Mouse (Mus musculus) left cerebral cortex, adult 18-20 months (tissue): ENCODE measurements around the gene Mpz. TPM values are rescaled to one million over a fixed set of nuclear protein-coding genes. Genes with fewer than 3 reads are reported as not detected.

Source experiments
- total RNA-seq, 2 experiments: library from RNA; stranded (reverse); gene quantifications; 2 replicates each; pipeline ENCODE4 v1.2.3; 2021

The Mpz gene
- total RNA-seq, 2 experiments from 2014 or later: not detected

Other genes starting within 250 kb of the Mpz start
- gene Fcrlb, start 237.8 kb upstream of the Mpz start, total RNA-seq: under 1 TPM; 0.45 to 0.77 TPM
- gene Fcrla, start 223.1 kb upstream of the Mpz start, total RNA-seq: not detected
- gene Fcgr2b, start 174.2 kb upstream of the Mpz start, total RNA-seq: 1 to 10 TPM; 4.5 to 5.3 TPM
- not detected for gene Fcgr4, start 131.8 kb upstream of the Mpz start, total RNA-seq
- 10 to 100 TPM; 11.1 to 13.2 TPM for gene Fcgr3, start 85.8 kb upstream of the Mpz start, total RNA-seq
- gene Cfap126, start 36.8 kb upstream of the Mpz start, total RNA-seq: under 1 TPM in 1 of 2 experiments, not detected in 1; 0.79 TPM
- gene Sdhc, start 108 bp upstream of the Mpz start, total RNA-seq: 100 to 1,000 TPM; 195 to 207 TPM
- gene Pcp4l1, start 45.6 kb downstream of the Mpz start, total RNA-seq: 100 to 1,000 TPM; 114 to 132 TPM
- gene Nr1i3, start 63.3 kb downstream of the Mpz start, total RNA-seq: under 1 TPM; 0.12 to 0.14 TPM
- 10 to 100 TPM; 84.2 to 90.5 TPM for gene Tomm40l, start 71.8 kb downstream of the Mpz start, total RNA-seq
- 1 to 10 TPM; 1.8 to 3.1 TPM for gene Apoa2, start 74.3 kb downstream of the Mpz start, total RNA-seq
- 10 to 100 TPM; 13.7 to 14.7 TPM for gene Fcer1g, start 83.7 kb downstream of the Mpz start, total RNA-seq
- 1 to 10 TPM; 5.9 to 8.9 TPM for gene Adamts4, start 99.7 kb downstream of the Mpz start, total RNA-seq
- gene Ndufs2, start 100.7 kb downstream of the Mpz start, total RNA-seq: 100 to 1,000 TPM; 280 to 286 TPM
- gene B4galt3, start 119.6 kb downstream of the Mpz start, total RNA-seq: 10 to 100 TPM; 64.3 to 71.8 TPM
- 10 to 100 TPM; 26.9 to 27.8 TPM for gene Ppox, start 130.5 kb downstream of the Mpz start, total RNA-seq
- gene Usp21, start 137.3 kb downstream of the Mpz start, total RNA-seq: 10 to 100 TPM; 54.5 to 63.0 TPM
- gene Ufc1, start 144.3 kb downstream of the Mpz start, total RNA-seq: 100 to 1,000 TPM; 104 to 112 TPM
- gene Dedd, start 178.4 kb downstream of the Mpz start, total RNA-seq: 10 to 100 TPM; 43.7 to 43.9 TPM
- 10 to 100 TPM; 43.3 to 47.9 TPM for gene Nit1, start 194.9 kb downstream of the Mpz start, total RNA-seq
- gene Pfdn2, start 195.0 kb downstream of the Mpz start, total RNA-seq: 100 to 1,000 TPM; 189 to 191 TPM
- 1 to 10 TPM; 7.1 to 8.0 TPM for gene Klhdc9, start 210.1 kb downstream of the Mpz start, total RNA-seq
- gene Nectin4, start 219.4 kb downstream of the Mpz start, total RNA-seq: 1 to 10 TPM; 3.6 to 4.7 TPM
- gene Arhgap30, start 238.2 kb downstream of the Mpz start, total RNA-seq: 1 to 10 TPM; 2.2 to 2.6 TPM